In the genomic region with DNA sequence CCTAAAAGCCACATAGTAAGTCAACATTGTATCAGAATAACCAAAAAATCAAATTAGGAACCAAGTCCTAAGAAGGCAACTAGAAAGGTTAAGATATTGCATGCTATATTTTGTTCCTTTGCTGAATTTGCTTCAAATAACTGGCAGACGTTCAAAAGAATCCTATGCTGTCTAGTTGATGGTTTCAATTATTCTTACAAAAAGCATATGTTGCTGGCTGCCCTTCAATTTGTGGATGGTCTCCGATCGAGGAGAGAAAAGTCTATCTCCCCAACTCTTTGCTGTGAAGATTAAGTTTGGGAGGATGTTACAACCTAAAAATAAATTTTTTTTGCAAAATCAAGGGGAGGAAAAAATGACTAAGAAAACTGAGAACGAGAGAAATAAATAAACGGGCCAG, we compare ENCODE assay signal across 31 mouse cellular contexts.
"Had no signal": no experiment of that assay in that cellular context is flagged by ENCODE, and none has a peak within 500 bp of the region (broad histone marks: within the 10 kb centered on the region; RNA-seq: fewer than 3 reads in every experiment).

No protein-coding gene starts in this region.

- H3K9ac ChIP-seq: limb, embryonic 12.5 days; limb, embryonic 13.5 days; limb, embryonic 15.5 days; liver, embryonic 12.5 days; liver, embryonic 13.5 days; liver, embryonic 14.5 days; liver, embryonic 15.5 days; liver, postnatal 0 days; lung, embryonic 15.5 days; midbrain, embryonic 12.5 days; midbrain, embryonic 13.5 days; midbrain, embryonic 15.5 days; neural tube, embryonic 12.5 days had no signal

- H3K27me3 ChIP-seq: limb, embryonic 13.5 days; limb, embryonic 15.5 days; liver, embryonic 12.5 days; liver, embryonic 13.5 days; liver, embryonic 15.5 days; lung, embryonic 15.5 days; midbrain, embryonic 12.5 days; midbrain, embryonic 13.5 days; midbrain, embryonic 15.5 days; neural tube, embryonic 12.5 days had no signal

- ATAC-seq: liver, embryonic 12.5 days; liver, postnatal 0 days; midbrain, embryonic 13.5 days; midbrain, embryonic 15.5 days; midbrain, embryonic 16.5 days had no signal

- H3K36me3 ChIP-seq: limb, embryonic 10.5 days; limb, embryonic 12.5 days; limb, embryonic 13.5 days; limb, embryonic 15.5 days; liver, embryonic 12.5 days; liver, embryonic 13.5 days; liver, embryonic 15.5 days; lung, embryonic 15.5 days; midbrain, embryonic 10.5 days; midbrain, embryonic 12.5 days; midbrain, embryonic 13.5 days; midbrain, embryonic 15.5 days; neural tube, embryonic 12.5 days had no signal

- H3K4me3 ChIP-seq: left cerebral cortex, adult 2 months; limb, embryonic 10.5 days; limb, embryonic 12.5 days; limb, embryonic 13.5 days; limb, embryonic 15.5 days; liver, embryonic 12.5 days; liver, embryonic 13.5 days; liver, embryonic 15.5 days; lung, embryonic 15.5 days; megakaryocyte, embryonic 14.5 days; midbrain, embryonic 10.5 days; midbrain, embryonic 12.5 days; midbrain, embryonic 13.5 days; midbrain, embryonic 15.5 days; myocyte; neural tube, embryonic 12.5 days had no signal

- H3K9me3 ChIP-seq: limb, embryonic 10.5 days; limb, embryonic 12.5 days; limb, embryonic 13.5 days; limb, embryonic 15.5 days; liver, embryonic 12.5 days; liver, embryonic 13.5 days; liver, embryonic 15.5 days; lung, embryonic 15.5 days; megakaryocyte, embryonic 14.5 days; midbrain, embryonic 10.5 days; midbrain, embryonic 12.5 days; midbrain, embryonic 13.5 days; midbrain, embryonic 15.5 days; neural tube, embryonic 12.5 days had no signal

- H3K4me1 ChIP-seq: limb, embryonic 10.5 days; limb, embryonic 12.5 days; limb, embryonic 15.5 days; lung, embryonic 15.5 days; midbrain, embryonic 10.5 days; midbrain, embryonic 12.5 days; midbrain, embryonic 13.5 days; midbrain, embryonic 15.5 days; neural tube, embryonic 12.5 days had no signal

- H3K27ac ChIP-seq: left cerebral cortex, adult 2 months; limb, embryonic 10.5 days; limb, embryonic 12.5 days; limb, embryonic 13.5 days; limb, embryonic 15.5 days; liver, embryonic 12.5 days; liver, embryonic 13.5 days; liver, embryonic 14.5 days; liver, embryonic 15.5 days; lung, embryonic 15.5 days; macrophage; midbrain, embryonic 10.5 days; midbrain, embryonic 12.5 days; midbrain, embryonic 13.5 days; midbrain, embryonic 15.5 days; neural tube, embryonic 12.5 days had no signal

- H3K4me2 ChIP-seq: limb, embryonic 12.5 days; limb, embryonic 13.5 days; limb, embryonic 15.5 days; liver, embryonic 11.5 days; liver, embryonic 12.5 days; liver, embryonic 13.5 days; liver, embryonic 15.5 days; lung, embryonic 15.5 days; midbrain, embryonic 11.5 days; midbrain, embryonic 12.5 days; midbrain, embryonic 13.5 days; midbrain, embryonic 15.5 days; neural tube, embryonic 12.5 days had no signal

- DNase-seq: left cerebral cortex, postnatal 4 days; liver; liver, embryonic 13.5 days; liver, postnatal 0 days; lung, adult 18-20 months; lung, adult 2 months; lung, postnatal 10 days; lung, postnatal 14 days; lung, postnatal 36 days; lung, postnatal 4 days; midbrain, embryonic 14.5 days had no signal
